Mouse (Mus musculus): ENCODE measurements at regions not wholly inside any gene's neighbourhood (a gene's known extent, or its start where the extent isn't known, plus 50 kb on each side); places are given as distances from the start of the nearest gene placed in this dataset.

DNA sequence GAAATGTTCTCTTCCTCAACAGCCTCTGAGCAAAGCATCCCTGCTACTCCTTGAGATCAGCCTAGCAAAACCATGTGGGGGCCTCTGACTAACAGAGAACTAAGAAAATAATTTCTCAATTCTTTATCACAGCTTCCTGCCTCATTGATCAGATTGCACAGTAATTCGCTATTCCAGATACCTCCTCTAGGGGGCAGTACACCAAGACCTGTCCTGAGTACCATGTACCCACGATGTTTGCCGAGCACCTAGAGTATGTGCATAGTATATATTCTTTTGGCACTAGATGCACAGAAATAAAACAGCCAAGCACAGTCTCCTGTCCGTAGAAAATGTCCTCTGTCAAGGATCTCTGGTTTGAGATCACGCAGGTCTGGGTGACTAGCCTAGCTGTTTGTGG is 62.7 kb upstream of the Vrk1 start:
- TF ChIP-seq GATA2 (IDR thresholded peaks at IDR 0.05; ENCODE audit: borderline replicate concordance, low read depth, low read length), result no peak
- TF ChIP-seq CTCF (IDR thresholded peaks at IDR 0.05; ENCODE audit: low read depth, low read length), result peak; percentile 19; the same call in 1 of the 2 replicates
- no peak for TF ChIP-seq TAL1 (conservative IDR thresholded peaks at IDR 0.05; ENCODE audit: low read depth, low read length)
- TF ChIP-seq POLR2AphosphoS5 (IDR thresholded peaks at IDR 0.05; ENCODE audit: insufficient replicate concordance, low read depth, low read length), result no peak
- TF ChIP-seq GATA1 (IDR thresholded peaks at IDR 0.05; ENCODE audit: borderline replicate concordance, low read length), result no peak

Measured in G1E (cell line).